Mouse (Mus musculus) hematopoietic stem cell, adult 5-6 weeks (primary cell): ENCODE results near the gene Prkn. TPM values are rescaled to one million over a fixed set of nuclear protein-coding genes. Genes with fewer than 3 reads are reported as not detected.
A peak's percentile ranks its signal among the peaks of the same experiment; 100 is the strongest.
"Not testable (repeated sequence)": the region's sequence is repeated elsewhere in the genome, so short reads cannot be mapped to it uniquely, and the experiment has no call there.

Experiments
- ATAC-seq, 2 experiments: fragments of 125-278 bp in 1 of 2; replicated peaks in 1 of 2; 2 replicates each; pipeline ENCODE4 v1.8.0; 2016 to 2017; ENCODE audit warnings: inconsistent platforms in 2 of 2, mild to moderate bottlenecking in 2 of 2, moderate number of reproducible peaks in 2 of 2, low read depth in 1 of 2, moderate TSS enrichment in 1 of 2; ENCODE audit not compliant: low FRiP score in 2 of 2, poor library complexity in 2 of 2, severe bottlenecking in 2 of 2, insufficient read depth in 1 of 2, low TSS enrichment in 1 of 2
- total RNA-seq: library from RNA; stranded (forward); fragments of 172-1452, 232-1000 nt; gene quantifications from 2 replicates; pipeline ENCODE4 v1.2.3, GENCODE M21; 2017

The Prkn gene
- total RNA-seq, 1 experiment from 2014 or later = 5.0 TPM

DNA sequence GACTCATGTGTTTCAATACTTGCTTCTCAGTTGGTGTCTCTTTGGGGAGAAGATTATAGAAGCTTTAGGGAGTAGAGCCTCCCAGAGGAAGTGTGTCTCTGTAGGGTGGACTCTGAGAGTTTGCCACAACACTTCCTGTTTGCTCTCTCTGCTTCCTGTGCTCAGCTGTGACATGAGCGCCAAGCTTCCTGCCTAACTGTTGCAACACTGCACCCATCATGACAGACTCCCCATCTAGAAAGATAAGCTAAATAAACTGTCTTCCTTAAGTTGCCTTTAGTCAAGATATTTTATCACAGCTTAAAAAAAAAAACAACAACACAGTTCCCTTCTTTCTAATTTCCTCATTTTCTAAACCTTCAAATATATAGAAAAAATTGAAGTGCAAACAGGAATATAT, 1130.0 kb downstream of the Prkn start:
- peak in 1 of 2 experiments; percentile 41; a peak in 1 of 4 replicates for ATAC-seq

DNA sequence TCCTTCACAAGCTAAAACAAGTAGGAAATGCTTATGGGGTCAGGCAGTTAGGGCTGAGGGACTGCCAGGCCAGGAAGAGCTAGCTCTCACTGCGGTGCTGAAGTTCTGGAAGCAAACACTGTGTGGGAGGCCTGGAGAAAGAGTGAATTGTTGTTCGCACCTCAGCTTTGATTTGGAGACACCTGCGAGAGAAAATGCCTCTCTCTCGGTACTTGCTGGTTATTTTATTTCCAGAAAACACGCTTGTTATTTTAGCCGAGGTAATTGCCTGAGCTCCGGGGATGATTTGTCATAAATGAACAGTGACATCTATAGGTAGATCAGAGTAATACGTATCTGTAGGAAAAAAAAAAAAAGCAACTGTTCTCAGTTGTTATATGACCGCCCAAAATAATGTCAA, 1132.4 kb downstream of the Prkn start:
- peak; percentile 52 to 63; a peak in 3 of 4 replicates for ATAC-seq

DNA sequence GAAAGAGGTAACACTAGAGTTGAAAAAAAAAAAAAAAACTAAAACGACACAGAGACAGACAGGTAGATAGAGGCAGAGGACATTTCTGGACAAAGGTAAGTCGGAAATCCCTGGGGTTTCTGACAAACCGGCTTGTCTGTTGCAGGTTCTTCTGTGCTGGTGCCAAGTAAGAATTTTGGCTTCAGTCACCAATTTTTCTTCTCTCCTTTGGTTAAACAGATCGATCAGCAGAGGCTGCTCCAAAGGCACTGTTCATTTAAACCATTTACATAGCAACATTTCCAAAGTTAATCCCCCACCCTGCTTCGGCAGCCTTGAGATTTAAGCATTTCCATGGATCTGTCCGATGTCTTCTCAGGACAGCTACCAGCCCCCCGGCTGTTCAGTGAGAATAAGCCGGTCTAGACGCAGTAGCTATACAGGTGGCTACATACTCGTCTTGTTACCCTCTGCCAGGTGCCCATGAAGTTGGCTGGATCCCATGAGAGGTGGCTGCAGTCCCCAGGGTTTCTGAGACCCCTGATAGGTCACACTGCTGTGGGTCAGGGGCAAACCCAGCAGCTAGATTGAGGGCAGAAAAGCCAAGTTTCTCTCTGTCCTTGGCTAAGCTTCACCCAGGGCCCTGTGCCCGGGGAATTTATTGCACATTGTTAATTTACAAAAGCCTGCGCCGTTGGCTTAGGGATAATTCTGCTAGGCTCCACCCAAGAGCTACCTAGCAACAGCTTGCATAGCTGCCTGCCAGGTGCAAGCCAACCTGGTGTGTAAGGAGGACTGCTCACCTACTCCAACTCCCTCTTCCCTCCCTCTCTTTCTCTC, 1133.0 kb downstream of the Prkn start:
- ATAC-seq = no peak

DNA sequence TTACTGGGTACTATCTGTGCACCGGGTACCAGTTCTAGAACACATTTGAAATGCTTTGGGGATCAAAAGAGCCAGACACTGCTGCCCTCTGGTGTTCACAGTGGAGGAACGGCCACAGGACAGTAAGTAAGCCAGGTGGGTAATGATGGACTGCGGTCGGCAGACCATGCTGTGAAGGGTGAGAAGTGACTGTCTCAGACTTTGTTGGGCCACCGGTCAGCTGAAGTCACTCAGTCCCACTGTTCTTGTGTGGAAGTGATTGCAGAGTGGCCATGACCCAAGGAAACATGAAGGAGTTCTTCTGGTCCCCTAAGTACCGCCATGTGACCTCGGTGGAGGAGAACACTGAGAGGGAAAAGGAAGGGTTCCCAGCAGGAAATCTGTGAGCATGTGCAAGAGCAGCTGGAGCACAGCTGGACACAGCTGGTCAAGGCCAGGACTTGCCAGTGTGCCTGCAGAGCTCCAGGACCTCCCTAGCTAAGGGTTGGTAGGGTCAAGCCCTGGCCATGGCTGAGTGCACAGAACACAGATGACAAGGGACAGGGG, 1135.0 kb downstream of the Prkn start:
- no peak for ATAC-seq

DNA sequence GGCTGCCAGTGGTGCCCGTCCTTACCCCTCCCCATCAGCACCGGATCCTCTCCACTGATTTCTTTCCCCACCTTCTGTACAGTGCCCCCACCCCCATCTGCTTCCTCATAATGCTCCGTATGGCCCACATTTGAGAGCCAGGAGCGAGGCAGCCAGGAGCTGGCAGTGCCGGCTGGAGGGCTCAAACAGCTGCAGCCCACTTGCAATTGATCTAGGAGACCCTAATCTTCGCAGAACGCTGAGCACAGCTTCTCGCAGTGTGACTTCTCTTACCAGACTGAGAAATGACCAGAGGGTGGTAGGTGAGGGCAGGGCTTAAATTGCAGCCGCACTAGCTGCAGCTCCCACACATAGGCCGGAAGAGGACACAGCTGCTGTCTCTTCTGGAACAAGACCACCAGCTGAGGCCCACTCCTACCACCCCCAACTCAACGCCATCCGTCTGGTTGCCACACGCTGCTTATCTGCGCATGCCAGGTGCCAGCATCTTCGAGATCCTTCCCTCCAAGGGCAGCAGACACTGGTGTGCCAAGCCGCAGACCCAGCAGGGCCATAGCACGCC, 1138.2 kb downstream of the Prkn start:
- peak; percentile 53 to 57; a peak in 2 of 4 replicates for ATAC-seq

DNA sequence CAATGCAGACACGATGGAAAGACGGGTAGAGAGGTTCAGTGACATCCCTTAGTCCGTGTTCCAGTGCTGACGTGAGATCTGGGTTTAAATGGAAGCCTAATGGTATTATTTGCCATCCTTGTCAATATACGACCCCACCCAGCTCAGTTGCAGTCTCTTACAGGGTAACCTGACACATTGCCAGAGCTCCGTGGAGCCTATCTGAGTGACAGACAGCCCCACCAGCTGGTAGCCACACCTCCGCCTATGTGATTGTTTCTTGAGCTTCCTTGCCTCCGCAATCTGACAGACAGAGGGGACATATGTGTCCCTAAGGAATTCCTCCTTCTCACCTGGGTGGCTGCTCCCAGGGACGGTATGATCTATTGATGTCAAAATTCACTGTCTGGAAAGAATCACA, 1141.5 kb downstream of the Prkn start:
- ATAC-seq = no peak

DNA sequence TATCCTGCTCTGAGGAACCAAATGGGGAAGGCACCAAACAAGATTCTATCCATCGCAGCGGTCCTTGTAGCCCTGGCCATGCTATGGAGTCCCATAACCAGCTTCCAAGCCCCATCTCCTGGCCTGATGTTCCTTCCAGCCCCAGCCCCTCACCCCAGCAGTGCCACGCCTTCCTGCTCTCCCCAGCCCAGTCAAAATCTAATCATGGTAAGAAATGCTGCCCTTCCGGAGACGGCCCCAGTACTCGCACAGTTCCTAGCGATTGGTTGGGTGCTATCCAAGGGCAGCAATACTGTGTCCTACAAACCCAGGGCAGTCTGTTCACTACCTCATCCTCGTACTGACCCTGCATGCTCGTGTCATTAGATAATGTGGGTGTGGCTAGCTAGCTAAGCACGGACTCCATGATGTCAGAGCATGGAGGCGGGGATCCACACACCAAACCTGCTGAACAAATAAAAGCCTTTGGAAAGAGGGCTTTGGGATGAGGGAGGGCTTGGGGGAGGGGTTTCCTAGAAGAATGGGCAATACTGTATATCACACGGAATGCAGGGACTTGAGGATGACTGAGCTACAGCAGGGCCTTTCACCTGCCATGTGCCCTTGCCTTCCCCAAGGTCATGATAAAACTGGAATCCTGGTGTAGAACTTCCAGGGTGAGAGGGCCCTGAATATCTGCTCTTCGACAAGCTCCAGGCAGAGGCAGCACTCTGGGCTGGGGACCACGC, 1148.1 kb downstream of the Prkn start:
- ATAC-seq = no peak

DNA sequence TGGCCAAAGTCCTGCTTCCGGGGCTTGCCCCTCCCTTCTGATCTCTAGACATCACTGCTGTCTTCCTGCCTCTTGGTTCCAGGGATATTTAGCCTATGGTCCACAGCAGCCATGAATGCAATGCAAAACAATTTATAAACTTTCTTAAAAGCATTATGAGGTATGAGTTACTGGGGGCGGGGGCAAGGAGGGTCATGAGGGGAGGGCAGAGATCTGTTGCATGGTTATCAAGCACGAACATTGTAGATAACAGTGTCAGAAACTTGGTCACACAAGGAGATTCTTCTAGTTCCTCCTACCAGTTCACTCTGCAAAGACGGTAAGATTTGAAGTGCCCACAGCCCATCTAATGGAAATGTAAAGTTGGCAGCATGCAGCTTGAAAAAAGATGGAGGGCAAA, 1149.1 kb downstream of the Prkn start:
- ATAC-seq = no peak

DNA sequence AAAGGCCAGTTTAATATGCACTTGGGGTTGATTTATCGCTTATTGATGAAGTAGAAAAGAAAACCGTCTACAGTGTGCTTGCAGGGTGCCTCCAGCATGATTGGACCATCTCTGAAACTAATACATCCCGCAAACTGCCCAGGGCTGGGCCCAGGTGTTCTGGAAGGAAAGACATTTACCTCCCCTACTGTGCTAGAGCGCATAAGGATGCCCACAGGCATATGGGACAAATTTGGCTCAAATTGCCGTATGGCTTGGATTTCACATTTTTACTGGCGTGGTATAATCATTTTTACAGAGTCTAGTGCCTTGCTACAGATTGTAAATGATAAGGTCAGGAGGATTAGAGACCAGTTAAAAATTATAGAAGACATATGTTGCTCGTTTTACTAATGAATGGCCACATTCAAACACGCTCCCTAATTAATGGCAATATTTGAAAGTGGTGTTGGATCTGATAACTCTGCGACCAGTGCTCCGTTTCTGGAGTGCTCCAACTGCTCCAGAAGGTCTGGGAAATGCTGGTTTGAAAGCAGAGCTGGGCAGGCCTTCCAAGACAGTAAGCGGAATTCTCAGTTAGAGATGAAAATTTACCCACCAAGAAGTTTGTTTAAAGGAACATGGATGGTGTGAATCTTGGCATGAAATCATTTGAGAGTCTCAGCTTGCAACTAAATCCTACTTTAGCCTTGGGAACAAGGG, 1150.4 kb downstream of the Prkn start:
- no peak for ATAC-seq

DNA sequence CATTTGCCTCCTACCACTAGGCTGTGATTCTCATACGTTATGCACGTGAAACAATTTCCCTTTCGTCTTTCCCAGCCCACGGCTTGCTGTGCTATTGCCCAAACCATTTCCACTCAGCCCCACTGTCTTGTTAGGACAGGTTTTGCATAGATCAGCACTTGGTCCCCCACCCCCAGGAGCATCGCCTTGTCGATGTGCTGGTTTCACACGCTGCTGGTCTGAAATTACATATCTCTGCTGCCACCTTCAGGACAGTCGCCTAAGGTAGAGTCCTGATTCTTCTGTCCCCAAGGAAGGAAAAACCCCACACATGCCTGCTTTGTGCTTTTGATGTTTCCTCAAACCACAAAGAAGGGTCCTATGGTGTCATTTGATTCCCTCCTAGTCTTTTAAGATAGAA, 1153.1 kb downstream of the Prkn start:
- ATAC-seq = peak; percentile 49 to 80; a peak in 3 of 4 replicates

DNA sequence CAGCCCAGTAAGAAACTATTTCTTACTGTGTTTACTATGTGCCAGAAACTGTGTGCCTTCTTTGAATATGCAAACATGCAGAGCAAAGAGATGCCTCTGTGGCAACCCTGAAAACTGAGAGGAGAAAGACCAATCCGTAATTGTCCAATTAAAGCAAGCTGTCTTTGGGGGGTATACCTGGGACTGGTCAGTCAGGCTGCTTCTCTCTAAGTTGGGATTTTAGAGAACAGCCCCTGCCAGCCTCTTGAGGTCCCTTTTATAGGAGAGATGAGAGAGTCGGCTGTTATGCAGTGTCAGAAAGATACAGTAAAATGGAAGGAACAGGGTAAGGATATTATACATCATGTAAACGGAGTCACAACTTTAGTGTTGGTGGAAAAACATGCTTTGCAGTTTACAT, 1154.1 kb downstream of the Prkn start:
- no peak for ATAC-seq

DNA sequence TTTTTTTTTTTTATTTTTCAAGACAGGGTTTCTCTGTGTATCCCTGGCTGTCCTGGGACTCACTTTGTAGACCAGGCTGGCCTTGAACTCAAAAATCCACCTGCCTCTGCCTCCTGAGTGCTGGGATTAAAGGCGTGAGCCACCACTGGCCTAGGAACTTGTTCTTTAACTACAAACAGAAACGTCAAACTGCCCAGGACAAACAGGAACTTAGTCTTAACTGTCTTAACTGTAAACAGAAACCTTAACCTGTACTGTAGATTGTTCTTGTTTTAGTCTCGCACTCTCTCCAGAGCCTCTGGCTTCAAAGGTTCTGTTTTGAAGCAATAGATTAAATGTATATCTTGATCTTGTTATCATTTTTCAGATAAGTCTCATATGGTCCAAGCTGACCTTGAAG, 1154.6 kb downstream of the Prkn start:
- not testable (repeated sequence) for ATAC-seq

DNA sequence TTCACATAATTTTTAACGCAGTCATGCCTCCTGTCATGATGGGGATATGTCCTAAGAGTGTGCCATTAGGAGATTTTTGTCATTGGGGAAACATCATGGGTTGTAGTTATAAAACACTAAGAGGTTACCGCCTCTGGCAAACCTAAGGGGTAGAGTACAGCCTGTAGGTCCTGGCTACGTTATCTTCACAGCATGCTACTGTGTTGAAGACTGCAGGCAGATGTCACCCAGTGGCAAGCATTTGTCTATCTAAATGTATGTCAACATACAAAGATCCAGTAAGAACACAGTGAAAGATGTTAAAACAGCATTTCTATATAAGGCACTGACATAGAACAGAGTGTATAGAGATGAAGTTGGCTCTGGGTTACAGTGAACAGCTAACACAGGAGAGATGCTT, 1155.3 kb downstream of the Prkn start:
- no peak for ATAC-seq

DNA sequence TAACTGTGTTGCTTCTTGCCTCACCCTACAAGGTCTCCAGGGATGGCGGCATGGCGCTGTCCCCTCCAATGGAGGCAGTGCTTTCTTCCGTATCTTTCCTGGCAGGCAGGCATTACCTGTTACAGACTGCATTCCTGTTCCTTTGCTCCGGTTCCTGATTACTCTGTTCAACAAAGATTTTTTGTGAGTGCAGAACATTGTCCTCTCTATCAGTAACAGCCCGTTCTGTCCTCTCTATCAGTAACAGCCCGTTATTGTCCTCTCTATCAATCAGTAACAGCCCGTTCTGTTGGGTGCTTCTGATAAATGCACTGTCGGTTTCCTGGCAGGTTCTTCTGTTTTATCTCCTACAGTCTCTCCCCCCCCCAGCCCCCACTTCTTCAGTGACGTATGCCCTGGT, 1156.1 kb downstream of the Prkn start:
- no peak; a peak in 1 of 4 replicates for ATAC-seq

DNA sequence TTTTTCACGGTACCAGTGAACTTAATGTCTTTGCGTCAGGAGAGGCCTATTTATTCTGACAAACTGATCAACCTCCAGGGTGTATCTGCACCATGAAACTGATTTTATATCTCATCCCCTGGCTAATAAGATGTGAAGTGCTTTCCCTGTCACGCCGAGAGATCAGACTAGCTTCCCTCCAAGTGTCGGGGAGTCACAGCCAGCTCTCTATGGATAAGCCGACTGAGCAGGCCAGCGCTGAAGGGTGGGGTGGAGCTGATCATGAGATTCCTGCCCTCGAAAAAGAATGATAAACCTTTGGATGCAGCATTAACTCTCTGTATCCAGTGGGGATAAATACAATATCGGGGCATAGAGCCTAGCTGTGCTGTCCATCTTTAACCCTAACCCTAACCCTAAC, 1160.1 kb downstream of the Prkn start:
- ATAC-seq = no peak

DNA sequence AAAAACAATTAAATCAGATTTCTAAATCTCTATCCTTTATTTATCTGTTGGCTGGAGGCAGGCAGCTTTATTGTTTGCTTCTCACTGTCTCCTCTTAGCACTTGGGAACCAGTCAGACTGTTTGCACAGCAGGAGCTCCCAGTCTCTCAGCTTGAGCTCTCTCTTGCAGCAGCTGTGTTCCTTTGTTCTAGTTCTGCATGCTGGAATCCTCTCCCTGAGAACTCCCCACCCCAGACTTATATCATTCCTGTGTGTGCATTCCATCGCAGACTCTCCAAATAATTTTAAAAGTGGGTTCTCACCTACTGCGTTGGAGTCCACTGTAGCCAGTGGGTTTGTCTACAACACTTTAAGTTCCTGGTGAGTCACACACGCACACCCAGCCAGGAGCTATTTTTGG, 1181.1 kb downstream of the Prkn start:
- ATAC-seq = no peak

DNA sequence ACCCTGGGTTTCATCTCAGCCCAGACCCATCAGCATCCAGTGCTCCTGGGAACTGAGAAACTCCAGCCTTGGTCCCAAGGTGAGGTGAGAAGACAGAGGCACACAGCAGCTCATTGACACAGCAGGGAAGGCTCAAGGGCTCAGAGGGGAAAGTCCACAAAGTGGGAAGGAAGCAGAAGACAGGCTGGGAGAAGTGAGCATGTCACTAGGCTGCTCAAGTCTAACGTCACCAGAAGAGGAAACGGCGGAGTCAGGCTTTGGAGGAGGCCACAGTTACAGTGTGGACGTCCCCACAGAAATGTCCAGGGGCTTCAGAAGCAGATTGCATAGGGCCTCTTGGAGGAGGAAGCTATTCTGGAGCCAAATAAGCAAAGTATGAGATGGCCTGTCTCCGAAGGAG, 1189.2 kb downstream of the Prkn start:
- ATAC-seq = peak in 1 of 2 experiments; percentile 56; a peak in 2 of 4 replicates
